Mouse (Mus musculus) layer of hippocampus, postnatal 10 days (tissue): ENCODE measurements at regions not wholly inside any gene's neighbourhood (a gene's known extent, or its start where the extent isn't known, plus 50 kb on each side); places are given as distances from the start of the nearest gene placed in this dataset.

Experiments used
- DNase-seq, 2 experiments: peaks; one replicate each; pipeline ENCODE4 v3.0.0; 2021; ENCODE audit warnings: low spot score in 2 of 2

DNA sequence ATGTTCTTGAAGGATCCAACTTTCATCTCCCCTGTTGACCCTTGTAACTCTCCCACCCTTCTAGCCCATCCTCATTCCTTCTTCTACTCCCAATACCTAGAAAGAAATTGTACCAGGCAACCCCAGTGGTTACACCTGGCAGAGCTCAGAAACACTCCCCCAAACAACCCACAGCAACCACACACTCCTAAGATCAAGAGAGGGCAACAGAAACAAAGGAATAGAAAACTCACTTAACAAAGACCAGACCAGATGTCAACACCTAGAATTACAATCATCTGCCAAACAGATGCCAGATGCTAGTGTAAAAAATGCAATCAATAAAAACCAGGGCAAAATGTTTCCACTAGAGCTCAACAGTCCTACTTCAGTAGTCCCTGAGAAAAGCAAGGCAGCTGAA lies 400.9 kb downstream of the Ptprc start:
- no peak for DNase-seq

DNA sequence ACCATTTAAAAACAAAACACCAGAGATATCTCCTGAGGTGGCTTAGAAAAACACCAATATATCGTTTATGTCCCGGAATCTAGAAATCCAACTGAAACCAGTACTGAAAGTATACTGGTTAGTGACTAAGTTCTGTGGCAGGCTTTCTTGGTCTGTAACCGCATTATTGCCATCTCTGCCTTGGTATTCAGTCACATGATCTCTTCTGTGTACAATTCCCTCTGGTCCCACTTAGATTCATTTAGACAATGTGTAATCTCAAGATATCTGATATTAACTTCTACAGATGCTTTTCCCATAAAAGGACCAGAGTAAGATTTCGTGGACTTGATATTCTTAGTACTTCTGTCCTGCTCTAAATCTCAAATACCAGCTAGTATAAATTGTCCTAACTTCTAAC lies 414.7 kb downstream of the Ptprc start:
- DNase-seq: no peak

- DNase-seq: no peak
These were observed 424.0 kb downstream of the Ptprc start for GRCm38 (mm10) chr1:137751446-137751961.

- no peak for DNase-seq
These were observed 424.6 kb downstream of the Ptprc start for GRCm38 (mm10) chr1:137750894-137751293.

DNA sequence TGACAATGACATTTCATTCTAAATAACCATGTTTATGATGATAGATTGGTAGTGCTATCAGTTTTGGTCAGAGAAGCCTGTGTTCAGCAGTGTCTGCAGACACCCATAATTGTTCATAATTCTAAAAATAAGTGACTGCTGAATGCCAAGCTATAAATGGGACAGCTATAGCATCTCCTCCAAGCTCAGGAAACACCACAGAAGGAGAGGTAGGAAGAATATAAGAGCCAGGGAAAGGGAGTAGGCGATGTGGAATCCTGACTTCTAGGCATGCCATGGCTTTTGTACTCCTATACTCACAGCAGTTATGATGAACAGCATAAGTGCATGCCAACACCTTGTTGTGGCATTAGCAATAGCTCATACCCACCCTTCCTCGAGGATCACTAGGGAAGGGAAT lies 429.4 kb downstream of the Ptprc start:
- no peak for DNase-seq

GRCm38 (mm10) chr1:137738157-137738851 lies 437.2 kb downstream of the Ptprc start:
- DNase-seq: no peak

DNA sequence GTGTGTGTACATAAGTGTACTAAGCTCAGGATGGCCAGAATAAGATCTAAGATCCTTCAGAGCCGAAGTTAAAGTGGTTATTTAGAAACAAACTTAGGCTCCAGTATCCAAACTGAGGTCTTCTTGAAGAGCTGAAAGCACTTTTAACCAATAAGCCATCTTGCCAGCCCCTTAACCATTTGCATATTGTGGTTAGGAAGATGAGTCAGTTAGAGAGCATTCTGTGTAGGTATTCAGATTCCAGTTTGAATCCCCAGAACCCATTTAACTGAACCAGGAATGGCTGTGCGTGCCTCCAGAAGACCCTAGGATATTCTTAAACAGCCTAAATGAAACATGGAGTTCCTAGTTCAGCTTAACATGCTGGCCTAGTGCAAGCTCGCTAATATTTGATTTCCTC lies 471.6 kb downstream of the Ptprc start:
- DNase-seq: no peak

- no peak for DNase-seq
These were observed 476.6 kb downstream of the Ptprc start for GRCm38 (mm10) chr1:137698876-137699275.

- no peak for DNase-seq
These were observed 478.2 kb downstream of the Ptprc start for GRCm38 (mm10) chr1:137697289-137697688.

GRCm38 (mm10) chr1:137696796-137697195 lies 478.7 kb downstream of the Ptprc start:
- DNase-seq: no peak

DNA sequence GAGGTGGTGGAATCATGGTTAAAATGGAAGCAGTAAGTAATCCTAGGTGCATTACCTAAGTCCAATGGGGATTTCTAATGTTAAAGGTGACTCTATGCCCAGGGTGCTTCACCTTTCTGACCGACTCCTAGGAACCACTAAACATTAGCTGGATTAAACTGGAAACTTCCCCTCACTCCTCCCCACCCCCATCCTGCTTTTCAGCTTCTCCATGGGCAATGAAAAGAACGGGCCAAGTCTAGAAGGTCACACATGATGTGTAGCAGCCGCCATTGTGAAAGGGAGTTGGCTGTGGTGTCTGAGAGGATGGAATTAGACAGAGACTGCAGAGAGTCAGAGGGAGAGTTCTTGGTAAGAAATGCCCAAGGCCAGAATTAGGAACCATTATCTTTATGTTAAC lies 479.8 kb downstream of the Ptprc start:
- DNase-seq: no peak

GRCm38 (mm10) chr1:137692525-137692924 lies 483.0 kb downstream of the Ptprc start:
- DNase-seq: no peak

GRCm38 (mm10) chr1:137690860-137691595 lies 484.5 kb downstream of the Ptprc start:
- no peak for DNase-seq

- no peak for DNase-seq
These were observed 504.9 kb downstream of the Ptprc start for GRCm38 (mm10) chr1:137670650-137671049.

- no peak for DNase-seq
These were observed 505.7 kb downstream of the Ptprc start for GRCm38 (mm10) chr1:137669849-137670248.

GRCm38 (mm10) chr1:137658141-137658540 lies 517.4 kb downstream of the Ptprc start:
- no peak for DNase-seq

DNA sequence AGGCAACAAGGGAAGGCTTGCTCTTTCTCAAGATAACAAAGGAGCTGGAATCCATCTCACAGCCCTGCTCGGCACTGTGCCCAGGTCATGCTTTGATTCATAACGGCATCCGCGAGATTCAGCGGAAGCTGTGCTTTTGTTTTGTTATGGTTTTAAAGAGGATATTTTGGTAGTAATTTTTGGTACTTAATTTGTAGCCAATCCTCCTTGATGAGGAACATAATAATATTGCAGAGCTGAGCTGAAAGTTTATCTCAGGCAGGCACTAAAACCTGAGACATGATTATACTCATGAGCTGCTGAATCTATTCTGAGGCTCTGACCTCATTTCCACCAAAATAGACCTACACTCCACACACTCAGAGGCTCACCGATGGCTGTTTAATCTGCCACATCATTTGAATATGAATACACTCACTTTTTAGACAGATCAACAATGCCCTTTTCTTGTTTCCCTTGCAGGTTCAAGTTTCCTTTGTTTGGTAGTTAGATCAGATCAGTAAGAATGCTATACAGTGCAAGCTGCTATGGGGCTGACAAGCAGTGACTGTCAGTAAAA lies 518.5 kb downstream of the Ptprc start:
- DNase-seq: peak in 1 of 2 experiments; percentile 16

DNA sequence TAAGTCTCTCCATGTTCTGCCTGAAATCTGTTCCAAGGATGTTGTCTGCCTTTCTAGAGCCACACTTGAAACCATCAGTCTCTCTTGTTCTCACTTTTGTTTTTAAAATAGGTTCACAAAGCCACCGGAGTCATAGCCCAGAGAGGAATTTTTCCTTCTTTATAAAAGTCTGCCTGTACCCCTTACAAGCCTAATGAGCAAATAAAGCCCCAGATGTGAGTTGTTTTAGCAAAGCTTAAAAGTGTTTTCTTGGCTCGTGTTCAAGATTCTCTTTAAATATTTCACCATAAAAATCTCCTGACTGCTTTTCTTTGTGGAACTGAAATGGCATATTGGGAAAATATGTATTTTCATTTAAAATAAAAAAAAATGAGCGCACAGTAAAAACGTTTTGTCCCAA lies 521.3 kb downstream of the Ptprc start:
- DNase-seq: no peak

DNA sequence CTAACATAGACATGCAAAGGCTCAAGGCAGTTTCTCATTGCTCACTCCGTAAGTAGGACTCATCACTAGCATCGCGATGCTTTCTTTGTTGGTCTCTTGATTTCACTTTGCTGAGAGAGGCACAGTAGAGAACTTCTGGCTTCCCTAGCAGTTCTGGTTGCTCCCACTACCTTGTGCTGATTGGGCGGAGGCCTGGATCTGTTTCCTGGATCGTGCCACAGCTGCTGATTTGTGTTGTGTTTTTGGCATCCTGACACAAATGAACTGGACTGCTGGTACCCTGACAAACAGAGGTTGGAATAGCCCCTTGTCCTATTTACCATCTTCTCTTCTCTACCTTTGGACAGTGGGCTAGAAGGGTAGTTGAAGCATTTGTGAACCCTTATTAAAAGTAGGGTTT lies 522.0 kb downstream of the Ptprc start:
- no peak for DNase-seq

DNA sequence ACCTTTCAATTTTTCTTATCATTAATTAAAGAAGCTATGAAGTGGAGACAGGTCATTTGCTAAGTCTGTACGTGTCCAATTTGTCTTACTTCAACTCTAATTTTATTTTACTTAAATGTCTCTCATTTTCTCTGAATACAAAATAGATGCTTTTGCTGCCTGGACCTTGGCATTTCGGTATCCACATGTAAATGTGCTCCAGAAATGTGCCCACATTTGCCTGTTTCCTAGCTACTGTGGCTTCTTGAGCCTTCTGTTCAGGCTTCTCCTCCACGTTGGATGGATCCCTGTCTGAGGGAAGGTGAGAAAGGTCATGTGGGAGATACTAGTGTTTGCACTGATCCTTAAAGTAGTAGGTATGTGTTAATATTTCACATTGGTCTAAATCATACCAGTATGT lies 524.9 kb downstream of the Ptprc start:
- no peak for DNase-seq

DNA sequence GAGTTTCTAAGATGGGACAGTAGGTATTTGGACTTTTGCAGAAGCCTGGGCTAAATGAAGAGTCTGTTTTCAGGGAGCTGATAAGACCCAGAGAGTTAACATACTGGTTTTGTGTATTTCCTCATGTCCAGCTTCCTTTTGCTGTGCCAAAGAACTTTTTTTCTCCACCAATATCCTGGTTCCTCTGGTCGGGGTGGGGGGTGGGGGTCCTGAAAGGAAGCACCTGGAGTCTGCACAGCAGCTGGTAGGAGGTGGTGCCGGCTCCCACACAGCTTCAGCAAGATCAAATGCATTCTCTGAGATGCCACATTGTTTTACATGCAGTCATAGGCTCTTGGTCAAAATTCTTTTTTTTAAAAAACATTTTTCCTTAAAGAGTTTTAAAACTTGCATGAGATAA lies 525.4 kb downstream of the Ptprc start:
- no peak for DNase-seq

GRCm38 (mm10) chr1:137648832-137649231 lies 526.7 kb downstream of the Ptprc start:
- no peak for DNase-seq
